Mouse (Mus musculus) ES-E14 (cell line): ENCODE measurements around the gene Tenm2. TPM values are rescaled to one million over a fixed set of nuclear protein-coding genes. Genes with fewer than 3 reads are reported as not detected.
A peak's percentile ranks its signal among the peaks of the same experiment; 100 is the strongest.

ENCODE experiments used
- DNase-seq: peaks from one replicate; pipeline ENCODE4 v3.0.0-alpha.2; 2013; ENCODE audit warnings: low read depth, low spot score
- H3K27ac ChIP-seq: 2 replicates; pipeline ENCODE4 v1.5.1; 2012; ENCODE audit warnings: low read depth, mild to moderate bottlenecking, low read length, moderate library complexity, mixed read lengths; ENCODE audit not compliant: poor library complexity, insufficient read depth, severe bottlenecking
- H3K36me3 ChIP-seq: 2 replicates; pipeline ENCODE4 v1.6.1; 2012; ENCODE audit warnings: mild to moderate bottlenecking, low read length, moderate library complexity, mixed read lengths; ENCODE audit not compliant: control insufficient read depth, poor library complexity, insufficient read depth, severe bottlenecking
- H3K4me1 ChIP-seq, 2 experiments: fragments of 150-350 bp in 1 of 2; sonication (generic) in 1 of 2; 2 replicates each; pipeline ENCODE4 v1.6.1; 2012; ENCODE audit warnings: low read length in 2 of 2, mild to moderate bottlenecking in 1 of 2, mixed read lengths in 1 of 2; ENCODE audit not compliant: control insufficient read depth in 2 of 2, insufficient read depth in 2 of 2, poor library complexity in 1 of 2
- H3K4me3 ChIP-seq, 2 experiments: fragments of 150-350 bp in 1 of 2; sonication (generic) in 1 of 2; 2 replicates each; pipeline ENCODE4 v1.5.1; 2012; ENCODE audit warnings: low read length in 2 of 2, low read depth in 1 of 2, mild to moderate bottlenecking in 1 of 2, mixed read lengths in 1 of 2; ENCODE audit not compliant: insufficient read depth in 1 of 2, poor library complexity in 1 of 2, severe bottlenecking in 1 of 2
- H3K9ac ChIP-seq: 2 replicates; pipeline ENCODE4 v1.6.1; 2012; ENCODE audit warnings: low read depth, mild to moderate bottlenecking, low read length, mixed read lengths; ENCODE audit not compliant: poor library complexity, insufficient read depth, severe bottlenecking
- H3K9me3 ChIP-seq: fragments of 150-350 bp; sonication (generic); 2 replicates; pipeline ENCODE4 v1.6.1; 2012; ENCODE audit warnings: low read depth, mild to moderate bottlenecking, low read length; ENCODE audit not compliant: control insufficient read depth, insufficient read depth
- CHD2 ChIP-seq: IDR thresholded peaks from 2 replicates; pipeline ENCODE4 v1.6.1; 2014; ENCODE audit warnings: mild to moderate bottlenecking, low read depth, low read length, inconsistent platforms
- HCFC1 ChIP-seq: IDR thresholded peaks from 2 replicates; pipeline ENCODE4 v1.6.1; 2012; ENCODE audit warnings: low read length, inconsistent platforms, borderline replicate concordance; ENCODE audit not compliant: insufficient read depth
- MAFK ChIP-seq: IDR thresholded peaks from 2 replicates; pipeline ENCODE4 v1.6.1; 2014; ENCODE audit warnings: mild to moderate bottlenecking, low read depth, low read length, inconsistent platforms; ENCODE audit not compliant: insufficient read depth
- ZC3H11A ChIP-seq: IDR thresholded peaks from 2 replicates; pipeline ENCODE4 v1.6.1; 2012; ENCODE audit warnings: low read depth, mild to moderate bottlenecking, inconsistent platforms, low read length, borderline replicate concordance
- ZNF384 ChIP-seq: IDR thresholded peaks from 2 replicates; pipeline ENCODE4 v1.6.1; 2012; ENCODE audit warnings: low read depth, low read length, inconsistent platforms
- in situ Hi-C, 2 experiments: fragments of 600-800 bp; cut with MboI; formaldehyde crosslinking; loops; one replicate each; pipeline ENCODE4 v1.15.1; 2025; ENCODE audit warnings: low sequenced_read_pairs in 2 of 2, inconsistent platforms in 1 of 2; ENCODE audit not compliant: unreplicated experiment in 2 of 2
- total RNA-seq: library from RNA; depleted of rRNA; stranded (reverse); fragments of 300-350 nt; gene quantifications from 2 replicates; pipeline ENCODE4 v1.2.3, GENCODE M21; 2012

The Tenm2 gene
- total RNA-seq, 1 experiment = 0.04 TPM

GRCm38 (mm10) chr11:35998048-35998447, 1237.7 kb downstream of the Tenm2 start:
- no peak overlapping the region for H3K9ac ChIP-seq
- no peak overlapping the region for H3K27ac ChIP-seq
- DNase-seq = no peak
- peaks cover 2 to 5% of the 10 kb centered on the region in 2 experiments; a peak in 1 of 4 replicates for H3K4me1 ChIP-seq
- H3K36me3 ChIP-seq = no peaks in the 10 kb centered on the region
- H3K4me3 ChIP-seq = no peak overlapping the region
- H3K9me3 ChIP-seq = no peaks in the 10 kb centered on the region
- TF ChIP-seq ZNF384 = no peak
- TF ChIP-seq HCFC1 = no peak
- no peak for TF ChIP-seq MAFK
- no peak for TF ChIP-seq CHD2
- TF ChIP-seq ZC3H11A = no peak
- in situ Hi-C loops = loop anchor here in 1 of 2 experiments (10.0 kb wide), 1 partner anchor 143 kb away; no protein-coding TSS in a partner anchor

GRCm38 (mm10) chr11:35995310-35995709, 1240.5 kb downstream of the Tenm2 start:
- H3K4me1 ChIP-seq = peaks cover 0 to 5% of the 10 kb centered on the region in 2 experiments; a peak in 1 of 4 replicates
- no peak for DNase-seq
- in situ Hi-C loops = loop anchor here in 1 of 2 experiments (10.0 kb wide), 1 partner anchor 141 kb away; no protein-coding TSS in a partner anchor

GRCm38 (mm10) chr11:35991846-35992245, 1243.9 kb downstream of the Tenm2 start:
- in situ Hi-C loops = loop anchor here in 1 of 2 experiments (10.0 kb wide), 1 partner anchor 137 kb away; no protein-coding TSS in a partner anchor
- Histone ChIP-seq H3K9ac (no peak overlapping the region), H3K27ac (no peak overlapping the region), H3K4me1 (no peaks in the 10 kb centered on the region; a peak in 1 of 4 replicates), H3K9me3 (no peaks in the 10 kb centered on the region), H3K4me3 (no peak overlapping the region), H3K36me3 (no peaks in the 10 kb centered on the region)
- no peak for TF ChIP-seq ZNF384
- TF ChIP-seq ZC3H11A = no peak
- no peak for TF ChIP-seq MAFK
- TF ChIP-seq CHD2 = no peak
- TF ChIP-seq HCFC1 = no peak
- DNase-seq = no peak

More at GRCm38 (mm10) chr11:35995310-35995709, 1240.5 kb downstream of the Tenm2 start:
- Histone ChIP-seq H3K9ac (no peak overlapping the region), H3K27ac (no peak overlapping the region), H3K9me3 (no peaks in the 10 kb centered on the region), H3K36me3 (no peaks in the 10 kb centered on the region), H3K4me3 (no peak overlapping the region)
- TF ChIP-seq HCFC1 (no peak), ZC3H11A (no peak), CHD2 (no peak), ZNF384 (no peak), MAFK (no peak)

GRCm38 (mm10) chr11:35989967-35990366, 1245.8 kb downstream of the Tenm2 start:
- H3K9ac ChIP-seq = no peak overlapping the region
- H3K4me3 ChIP-seq = no peak overlapping the region
- peaks cover 0 to 6% of the 10 kb centered on the region in 2 experiments; a peak in 2 of 4 replicates for H3K4me1 ChIP-seq
- no peak for TF ChIP-seq MAFK
- in situ Hi-C loops = loop anchor here in 1 of 2 experiments (10.0 kb wide), 1 partner anchor 135 kb away; no protein-coding TSS in a partner anchor
- H3K9me3 ChIP-seq = no peaks in the 10 kb centered on the region
- no peaks in the 10 kb centered on the region for H3K36me3 ChIP-seq
- H3K27ac ChIP-seq = no peak overlapping the region
- DNase-seq = no peak

GRCm38 (mm10) chr11:35985841-35986393, 1249.8 kb downstream of the Tenm2 start:
- Histone ChIP-seq H3K27ac (no peak overlapping the region), H3K4me1 (peaks cover 0 to 14% of the 10 kb centered on the region in 2 experiments; a peak in 2 of 4 replicates), H3K4me3 (peak overlapping the region; percentile 33 to 54; a peak in 3 of 4 replicates), H3K36me3 (no peaks in the 10 kb centered on the region), H3K9me3 (no peaks in the 10 kb centered on the region), H3K9ac (peak overlapping the region; percentile 35; the same call in 1 of the 2 replicates)
- in situ Hi-C loops = no loop called here
- TF ChIP-seq MAFK = no peak
- TF ChIP-seq CHD2 = no peak
- TF ChIP-seq ZNF384 = no peak
- no peak for TF ChIP-seq ZC3H11A
- TF ChIP-seq HCFC1 = no peak
- no peak for DNase-seq
